Mouse (Mus musculus) limb, embryonic 11.5 days (tissue): ENCODE measurements around the gene Sfswap. TPM values are rescaled to one million over a fixed set of nuclear protein-coding genes. Genes with fewer than 3 reads are reported as not detected.
"Not testable (repeated sequence)": the region's sequence is repeated elsewhere in the genome, so short reads cannot be mapped to it uniquely, and the experiment has no call there.

Source experiments
- ATAC-seq: fragments of 200-750 bp; cut with Nextera tagmentation; 2 replicates; pipeline ENCODE4 v1.8.0; 2017; ENCODE audit warnings: low read depth; ENCODE audit not compliant: insufficient number of reproducible peaks, low FRiP score, low TSS enrichment
- DNase-seq: peaks from one replicate; pipeline ENCODE4 v3.0.0-alpha.2; 2015; ENCODE audit warnings: low spot score
- H3K27ac ChIP-seq: fragments of 300-500 bp; sonication (generic); replicated peaks from 2 replicates; pipeline ENCODE4 v1.5.1; 2014; ENCODE audit warnings: low read depth, mild to moderate bottlenecking, low read length
- H3K27me3 ChIP-seq: fragments of 300-500 bp; sonication (generic); 2 replicates; pipeline ENCODE4 v1.6.1; 2014; ENCODE audit warnings: mild to moderate bottlenecking, low read length, mixed read lengths; ENCODE audit not compliant: control insufficient read depth, insufficient read depth
- H3K36me3 ChIP-seq: fragments of 300-500 bp; sonication (generic); 2 replicates; pipeline ENCODE4 v1.6.1; 2014; ENCODE audit warnings: mild to moderate bottlenecking, low read length, moderate library complexity, mixed read lengths; ENCODE audit not compliant: control insufficient read depth, insufficient read depth
- H3K4me1 ChIP-seq: fragments of 300-500 bp; sonication (generic); 2 replicates; pipeline ENCODE4 v1.6.1; 2014; ENCODE audit warnings: low read length, mixed read lengths; ENCODE audit not compliant: control insufficient read depth, insufficient read depth
- H3K4me2 ChIP-seq: fragments of 300-500 bp; sonication (generic); 2 replicates; pipeline ENCODE4 v1.6.1; 2014; ENCODE audit warnings: low read depth, mild to moderate bottlenecking, moderate library complexity; ENCODE audit not compliant: severe bottlenecking
- H3K4me3 ChIP-seq: fragments of 300-500 bp; sonication (generic); 2 replicates; pipeline ENCODE4 v1.5.1; 2014; ENCODE audit warnings: low read depth, low read length
- H3K9ac ChIP-seq: fragments of 300-500 bp; sonication (generic); 2 replicates; pipeline ENCODE4 v1.6.1; 2014; ENCODE audit warnings: mild to moderate bottlenecking, low read length
- H3K9me3 ChIP-seq: fragments of 300-500 bp; sonication (generic); 2 replicates; pipeline ENCODE4 v1.6.1; 2016; ENCODE audit warnings: low read length; ENCODE audit not compliant: control insufficient read depth
- WGBS: fragments of 180-500 bp; shearing (Covaris S2); extraction: QIAGEN DNeasy Blood & Tissue Kit; methylation state at CpG from one replicate; pipeline ENCODE4 v1.1.7; 2014; 5-methylcytosine and 5-hydroxymethylcytosine counted together
- polyA plus RNA-seq: library from polyadenylated mRNA; unstranded; fragments of >200 nt; fragmentation: Nextera tagmentation; extraction: Ambion mirVana; gene quantifications from 2 replicates; pipeline ENCODE4 v1.2.1, GENCODE M21; 2014

Gene Sfswap
- polyA plus RNA-seq, 1 experiment from 2014 or later, result 60.7 TPM

GRCm38 (mm10) chr5:129602071-129602487, 101.1 kb downstream of the Sfswap start:
- Histone ChIP-seq H3K9me3 (no peaks in the 10 kb centered on the region), H3K4me2 (no peak overlapping the region), H3K36me3 (no peaks in the 10 kb centered on the region), H3K4me3 (no peak overlapping the region), H3K9ac (no peak overlapping the region), H3K27me3 (no peaks in the 10 kb centered on the region), H3K4me1 (no peaks in the 10 kb centered on the region), H3K27ac (no peak overlapping the region)
- ATAC-seq (no peak), DNase-seq (peak; percentile 41)
- 31% methylated on average over 16 of the region's 16 CpGs for WGBS

GRCm38 (mm10) chr5:129607476-129607875, 106.5 kb downstream of the Sfswap start:
- H3K4me1 ChIP-seq, result no peaks in the 10 kb centered on the region
- H3K9ac ChIP-seq, result no peak overlapping the region
- no peaks in the 10 kb centered on the region for H3K27me3 ChIP-seq
- ATAC-seq (no peak), DNase-seq (no peak)
- no peak overlapping the region for H3K4me3 ChIP-seq
- no peaks in the 10 kb centered on the region for H3K36me3 ChIP-seq
- H3K27ac ChIP-seq, result no peak overlapping the region
- no peaks in the 10 kb centered on the region for H3K9me3 ChIP-seq
- 77% methylated on average over 8 of the region's 8 CpGs for WGBS
- no peak overlapping the region for H3K4me2 ChIP-seq

- no peaks in the 10 kb centered on the region for H3K4me1 ChIP-seq
- H3K4me3 ChIP-seq, result no peak overlapping the region
- DNase-seq, result peak; percentile 82
- H3K4me2 ChIP-seq, result no peak overlapping the region
- no peaks in the 10 kb centered on the region for H3K27me3 ChIP-seq
- WGBS, result 8% methylated on average over 1 of the region's 1 CpGs
- no peaks in the 10 kb centered on the region for H3K9me3 ChIP-seq
- no peak for ATAC-seq
- H3K36me3 ChIP-seq, result no peaks in the 10 kb centered on the region
- H3K27ac ChIP-seq, result no peak overlapping the region
- no peak overlapping the region for H3K9ac ChIP-seq
Observed at GRCm38 (mm10) chr5:129611060-129611459, 110.0 kb downstream of the Sfswap start.

GRCm38 (mm10) chr5:129620600-129620999, 119.6 kb downstream of the Sfswap start:
- not testable (repeated sequence) for H3K36me3 ChIP-seq, H3K4me2 ChIP-seq, ATAC-seq, H3K27ac ChIP-seq, H3K9ac ChIP-seq, H3K4me3 ChIP-seq, H3K4me1 ChIP-seq, DNase-seq, H3K27me3 ChIP-seq, H3K9me3 ChIP-seq
- WGBS, result 63% methylated on average over 9 of the region's 9 CpGs

Other genes starting within 250 kb of the Sfswap start
- gene Mmp17, start 82.9 kb downstream of the Sfswap start, polyA plus RNA-seq, result 0.68 and 1.4 TPM in 2 replicates
- 5.7 and 6.1 TPM in 2 replicates for gene Zfp11, start 168.9 kb downstream of the Sfswap start, polyA plus RNA-seq
- not detected in 2 replicates for gene Sept14, start 207.3 kb downstream of the Sfswap start, polyA plus RNA-seq
- 189 and 194 TPM in 2 replicates for gene Mrps17, start 214.3 kb downstream of the Sfswap start, polyA plus RNA-seq
- gene Nipsnap2, start 223.8 kb downstream of the Sfswap start, polyA plus RNA-seq, result 79.4 and 87.9 TPM in 2 replicates